Mouse (Mus musculus): ENCODE data around the gene Tent4b. TPM values are rescaled to one million over a fixed set of nuclear protein-coding genes. Genes with fewer than 3 reads are reported as not detected.
A peak's percentile ranks its signal among the peaks of the same experiment; 100 is the strongest.

Tent4b gene
- polyA plus RNA-seq, 1 experiment from 2014 or later, result 9.3 TPM

DNA sequence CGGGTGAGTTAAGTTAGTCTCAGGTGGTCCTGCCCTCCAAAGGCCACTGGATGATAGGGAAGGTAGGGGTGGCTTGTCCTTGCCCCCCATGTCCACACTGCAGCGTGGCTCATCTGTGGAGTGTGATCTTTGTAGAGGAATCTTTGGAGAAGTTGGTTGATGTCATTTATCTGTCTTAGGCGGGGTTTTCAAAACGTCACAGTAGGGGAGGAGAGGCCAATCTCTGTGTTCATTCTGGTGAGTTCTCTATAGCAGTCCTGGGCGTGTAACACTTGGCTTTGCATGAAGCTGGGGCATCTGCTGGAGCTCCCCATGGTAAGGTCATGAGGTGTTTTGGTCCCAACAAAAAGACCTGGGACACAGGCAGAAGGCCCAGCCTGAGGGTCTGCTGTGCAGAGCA is 75.1 kb downstream of the Tent4b start:
- DNase-seq (ENCODE audit: low spot score), result no peak

DNA sequence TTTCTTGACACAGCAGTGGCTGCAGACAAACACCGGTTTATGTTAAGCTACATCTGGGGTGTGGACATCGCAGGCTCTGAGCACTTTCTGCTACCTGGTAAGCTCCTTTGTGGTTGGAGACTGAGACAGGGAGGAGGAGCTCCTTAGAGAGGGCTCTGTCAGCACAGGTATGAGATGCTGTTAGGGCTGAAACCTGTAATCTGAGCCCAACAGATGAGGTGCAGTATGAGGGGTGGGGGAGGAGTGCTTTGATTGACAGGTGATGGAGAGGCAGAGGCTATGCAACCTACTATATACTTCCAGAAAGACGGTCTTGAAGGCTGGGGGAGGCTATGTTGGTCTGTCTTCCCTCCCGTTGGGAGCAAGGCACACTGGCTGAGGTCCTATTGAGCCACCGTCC is 80.2 kb downstream of the Tent4b start:
- no peak for DNase-seq (ENCODE audit: low spot score)

DNA sequence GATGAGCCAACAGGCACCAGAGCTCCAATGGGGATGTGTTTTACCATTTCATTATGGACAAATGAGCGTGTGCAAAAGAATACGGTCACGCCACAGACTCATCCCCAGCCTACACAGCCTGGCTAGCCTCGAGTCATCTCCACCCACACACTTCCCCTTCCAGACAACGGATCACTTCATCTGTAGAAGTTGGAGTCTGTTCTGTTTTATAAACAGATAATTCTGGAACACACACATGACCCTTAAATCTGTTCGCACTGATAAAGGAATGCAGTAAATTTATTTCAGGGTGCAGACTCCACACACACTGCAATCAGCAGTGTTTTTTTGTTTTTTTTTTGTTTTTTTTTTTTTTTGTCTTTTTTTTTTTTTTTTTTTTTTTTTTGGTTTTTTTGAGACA is 80.7 kb downstream of the Tent4b start:
- no peak for DNase-seq (ENCODE audit: low spot score)

DNA sequence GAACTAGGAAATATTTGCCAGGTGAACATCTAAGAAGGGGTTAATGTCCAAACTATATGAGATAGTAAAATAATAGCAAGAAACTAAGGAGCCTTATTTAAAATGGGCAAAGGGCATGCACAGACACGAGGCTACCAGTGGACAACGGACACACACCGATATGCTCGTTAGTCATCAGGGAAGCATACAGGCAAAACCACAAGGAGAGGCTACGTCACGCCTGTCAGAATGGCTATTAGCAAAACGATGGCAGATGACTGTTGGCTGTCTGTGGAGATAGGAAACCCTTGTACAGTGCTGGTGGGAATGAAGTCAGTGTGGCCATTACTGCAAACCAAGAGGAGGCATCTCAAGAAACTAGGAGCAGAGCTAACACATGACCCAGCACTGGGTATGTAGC is 81.9 kb downstream of the Tent4b start:
- DNase-seq (ENCODE audit: low spot score), result no peak

DNA sequence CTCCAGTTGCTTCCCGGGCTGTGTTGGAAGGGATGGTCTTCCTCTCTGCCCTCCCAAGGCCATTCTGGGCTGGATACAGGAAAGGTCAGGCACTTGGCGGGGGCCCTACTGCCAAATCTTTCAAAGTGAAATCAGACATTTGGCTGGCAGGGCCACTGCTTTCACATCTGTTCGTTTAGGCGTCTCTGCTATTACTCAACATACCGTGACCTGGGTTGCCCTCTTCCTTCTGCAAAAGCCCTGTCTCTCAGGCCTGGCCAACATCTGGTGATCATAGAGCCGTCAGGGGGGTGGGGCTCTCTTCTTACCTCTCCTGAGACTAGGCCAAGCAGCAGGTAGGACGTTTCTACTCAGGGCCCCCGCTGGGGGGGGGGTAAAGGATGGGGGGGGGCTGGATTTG is 83.7 kb downstream of the Tent4b start:
- DNase-seq (ENCODE audit: low spot score), result no peak

DNA sequence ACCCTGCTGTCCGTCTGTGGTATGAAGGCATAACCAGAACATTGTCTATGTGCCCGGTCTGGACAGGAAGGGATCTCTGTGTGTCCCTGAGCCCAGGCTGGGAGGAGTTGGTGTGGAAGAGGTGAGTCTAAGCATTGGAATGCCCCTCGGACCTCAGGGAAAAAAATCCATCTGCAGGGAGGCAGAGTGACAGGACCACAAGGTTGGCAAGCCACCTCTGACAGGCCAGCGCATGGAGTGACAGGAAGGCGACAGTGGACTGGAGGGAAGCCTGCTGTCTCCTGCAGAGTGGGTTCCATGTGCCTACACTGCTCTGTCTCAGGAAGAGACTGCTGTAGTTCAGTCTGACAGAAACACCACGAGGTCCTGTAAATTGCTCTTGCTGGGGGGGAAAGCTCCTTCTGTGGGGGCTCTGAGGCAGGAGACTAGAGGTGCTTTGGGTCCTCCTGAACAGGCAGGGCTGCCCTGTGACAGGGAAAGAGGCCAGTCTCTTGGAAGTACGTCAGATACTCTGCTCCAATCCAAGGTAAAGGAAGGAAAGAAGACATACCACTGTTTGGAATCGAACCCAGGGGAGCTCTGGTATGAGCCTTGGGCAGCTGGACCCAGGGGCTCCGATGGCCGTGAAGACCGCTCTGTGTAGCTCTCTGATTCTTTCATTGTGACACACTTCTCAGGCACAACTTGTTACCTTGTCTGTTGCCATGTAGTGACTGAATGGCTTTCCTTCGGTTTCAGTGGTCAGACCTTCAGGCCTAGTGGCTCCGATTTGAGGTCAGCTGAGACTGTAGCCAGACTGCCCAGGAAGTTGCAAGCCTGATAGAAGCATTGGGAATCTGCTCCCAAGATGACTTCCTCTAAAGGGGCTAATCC is 84.5 kb downstream of the Tent4b start:
- DNase-seq (ENCODE audit: low spot score), result no peak

DNA sequence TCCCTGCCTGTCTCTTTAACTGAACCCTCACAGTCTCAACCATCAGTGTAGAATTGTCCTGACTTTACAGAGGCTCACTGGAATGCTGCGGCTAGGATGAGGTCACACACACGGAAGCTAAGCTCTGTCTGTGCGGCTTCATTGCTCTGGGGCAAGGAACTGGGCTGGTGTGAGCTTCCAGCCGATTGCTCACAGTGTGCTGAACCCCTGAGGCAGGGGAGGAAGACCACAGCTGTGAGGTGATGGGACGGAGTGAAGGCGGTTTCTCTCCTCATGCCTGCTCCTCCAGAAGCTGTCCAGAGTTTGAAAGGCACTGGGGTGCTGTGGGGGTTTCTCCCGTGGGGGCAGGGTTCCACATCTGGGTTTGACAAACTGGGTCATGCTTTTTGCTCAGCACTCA is 85.7 kb downstream of the Tent4b start:
- DNase-seq (ENCODE audit: low spot score), result no peak

DNA sequence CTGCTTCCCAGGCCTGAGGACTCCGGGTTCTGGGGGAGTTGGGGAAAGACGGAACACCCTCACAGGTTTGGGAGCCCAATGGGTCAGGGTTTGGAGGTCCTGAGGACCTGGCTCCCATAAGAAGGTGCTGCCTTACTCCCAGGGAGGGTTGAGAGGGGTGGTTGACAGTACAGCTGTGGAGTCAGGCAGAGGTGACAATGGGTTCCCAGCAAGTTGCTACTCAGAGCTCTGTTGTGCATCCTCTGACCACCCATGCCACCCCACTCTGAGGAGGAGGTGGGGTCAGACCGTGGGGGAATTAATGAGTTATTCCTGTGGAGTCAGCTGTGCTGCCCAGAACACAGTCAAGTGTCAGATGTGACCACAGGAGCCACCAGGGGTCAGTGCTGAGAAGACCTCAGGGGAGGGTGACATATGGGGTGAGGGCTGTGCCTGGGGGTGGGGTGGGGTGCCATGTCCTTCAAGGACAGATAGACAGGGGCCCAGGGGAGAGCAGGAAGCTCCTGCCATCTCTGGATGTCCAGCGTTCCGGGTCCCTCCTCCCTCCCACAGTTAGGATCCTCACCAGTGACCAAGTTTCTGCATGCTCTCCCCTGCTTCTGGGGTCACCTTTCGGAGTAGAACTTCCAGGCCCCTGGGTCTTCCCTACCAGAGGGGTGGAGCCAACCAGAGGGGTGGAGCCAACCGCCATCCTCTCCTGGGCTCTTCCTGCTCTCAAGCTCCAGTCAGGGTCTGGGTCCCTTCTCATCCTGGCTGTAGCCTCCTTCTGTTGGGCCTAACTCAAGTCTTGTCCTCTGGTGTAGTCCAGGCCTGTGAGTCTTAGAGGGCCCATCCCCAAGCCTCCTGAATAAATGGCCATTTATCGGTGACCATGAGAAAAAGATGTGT is 86.7 kb downstream of the Tent4b start:
- no peak for DNase-seq (ENCODE audit: low spot score)

DNA sequence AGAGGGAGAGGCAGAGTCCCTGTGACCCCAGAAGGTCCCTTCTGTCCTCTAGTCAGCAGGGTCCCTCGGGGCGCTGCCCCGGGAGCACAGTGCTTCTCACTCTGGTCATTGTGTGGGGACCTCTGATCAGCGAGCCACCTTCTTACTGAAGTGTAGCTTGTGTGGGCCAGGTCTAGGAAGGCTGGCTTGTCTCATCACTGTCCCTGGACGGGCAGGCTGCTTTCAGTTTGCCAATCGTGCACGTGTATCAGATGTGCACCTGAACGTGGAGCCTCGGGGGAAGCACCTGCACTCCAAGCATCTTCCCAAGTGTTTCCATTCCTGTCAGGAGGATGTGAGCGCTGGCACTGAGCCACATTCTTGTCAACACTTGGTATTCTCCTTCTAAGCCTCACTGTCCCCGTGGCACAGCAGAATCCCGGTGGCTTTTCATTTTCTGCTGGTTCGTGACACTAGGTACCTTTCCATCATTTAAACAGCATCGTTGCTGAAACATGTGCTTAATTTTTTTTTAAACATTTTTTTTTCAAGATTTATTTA is 87.5 kb downstream of the Tent4b start:
- no peak for DNase-seq (ENCODE audit: low spot score)

DNA sequence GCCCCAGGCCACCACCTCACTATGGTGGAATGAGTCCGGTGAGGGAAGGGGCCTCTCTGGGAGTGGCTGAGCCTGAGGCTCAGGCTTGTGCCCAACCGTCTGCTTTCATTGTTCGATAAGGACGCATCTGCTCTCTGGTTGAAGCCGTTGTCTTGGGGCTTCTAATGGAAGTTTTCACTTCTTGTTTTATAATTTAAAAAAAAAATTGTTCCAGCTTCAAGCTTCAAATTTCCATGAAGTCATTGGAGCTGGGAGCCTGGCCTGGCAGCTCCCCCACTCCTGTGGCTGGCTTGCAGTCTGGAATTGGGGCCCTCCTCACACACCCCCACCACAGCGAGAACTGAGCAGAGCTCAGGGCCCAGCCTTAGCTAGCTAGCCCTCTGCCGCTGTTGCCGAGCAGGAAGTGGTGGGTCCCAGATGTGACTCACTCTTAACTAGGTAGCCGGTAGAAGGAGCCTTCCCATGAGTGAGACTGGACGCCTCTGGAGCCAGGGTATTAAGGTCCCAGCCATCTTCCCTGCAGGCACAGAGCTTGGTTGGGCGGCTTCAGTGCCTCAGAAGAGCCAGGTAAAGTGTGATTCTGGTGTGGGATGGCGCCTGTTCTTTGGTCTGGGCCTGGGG is 89.7 kb downstream of the Tent4b start:
- DNase-seq (ENCODE audit: low spot score), result peak; percentile 73

DNA sequence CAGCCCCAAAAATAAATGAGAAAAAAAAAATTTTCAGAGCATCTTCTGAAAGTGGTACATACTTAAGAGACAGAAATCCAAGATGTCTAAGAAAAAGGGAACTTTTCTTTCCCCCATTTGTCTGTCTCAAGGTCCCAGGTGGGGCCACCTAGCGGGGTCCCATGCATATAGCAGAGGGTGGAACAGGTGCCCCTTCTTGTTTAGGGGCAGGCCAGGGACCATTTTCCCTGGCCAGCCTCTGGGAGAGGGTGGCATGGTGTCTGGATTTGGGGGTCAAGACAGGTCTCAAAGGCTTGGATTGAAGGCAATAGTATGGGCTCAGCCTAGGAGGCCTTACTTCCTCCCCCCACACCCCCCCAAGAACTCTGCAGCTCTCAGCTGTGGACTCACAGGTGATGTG is 90.9 kb downstream of the Tent4b start:
- no peak for DNase-seq (ENCODE audit: low spot score)

DNA sequence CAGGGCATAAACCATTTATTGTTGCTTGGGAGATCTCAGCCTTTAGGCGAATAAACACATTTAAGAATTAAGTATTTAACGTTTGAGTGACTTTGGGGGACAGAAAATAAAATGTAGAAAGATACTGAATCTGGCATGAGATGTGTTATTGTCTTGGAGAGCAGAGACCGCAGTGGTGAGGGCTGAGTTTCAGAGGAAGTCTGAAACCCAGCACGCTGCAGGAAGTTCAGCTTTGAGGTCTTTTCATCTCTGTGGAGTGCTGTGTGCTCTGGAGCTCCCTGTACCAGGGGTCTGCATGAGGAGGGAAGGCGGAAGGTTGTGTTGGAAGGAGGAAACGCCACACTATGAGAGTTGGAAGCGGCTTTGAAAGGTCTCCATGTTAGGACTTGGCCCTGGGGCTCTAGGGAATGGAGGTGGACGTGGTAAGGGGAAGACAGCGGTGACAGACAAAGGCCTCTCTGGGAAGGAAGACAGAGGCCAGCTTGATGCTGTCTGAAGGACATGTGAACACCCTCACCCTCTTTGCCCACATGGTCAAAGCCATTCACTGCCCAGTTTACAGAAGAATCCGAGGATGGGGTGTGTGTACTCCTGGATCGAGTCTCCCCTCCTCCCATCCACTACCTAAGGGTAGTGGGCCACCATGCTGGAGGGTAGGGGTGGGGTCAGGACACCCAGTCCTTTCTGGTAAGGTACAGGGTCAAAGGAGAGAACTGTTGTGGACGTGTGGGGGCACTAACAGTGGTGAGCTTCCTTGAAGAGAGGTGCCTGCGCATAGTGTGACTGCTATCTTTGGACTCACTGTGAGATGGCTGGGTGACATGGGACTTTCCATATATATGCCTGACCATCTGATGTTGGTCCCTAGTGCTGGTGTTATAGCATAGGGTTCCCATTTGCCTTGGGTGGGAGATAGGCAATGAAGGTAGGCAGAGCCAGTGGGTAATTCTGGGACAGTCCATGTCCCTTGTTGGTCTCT is 91.6 kb downstream of the Tent4b start:
- DNase-seq (ENCODE audit: low spot score), result peak; percentile 77

DNA sequence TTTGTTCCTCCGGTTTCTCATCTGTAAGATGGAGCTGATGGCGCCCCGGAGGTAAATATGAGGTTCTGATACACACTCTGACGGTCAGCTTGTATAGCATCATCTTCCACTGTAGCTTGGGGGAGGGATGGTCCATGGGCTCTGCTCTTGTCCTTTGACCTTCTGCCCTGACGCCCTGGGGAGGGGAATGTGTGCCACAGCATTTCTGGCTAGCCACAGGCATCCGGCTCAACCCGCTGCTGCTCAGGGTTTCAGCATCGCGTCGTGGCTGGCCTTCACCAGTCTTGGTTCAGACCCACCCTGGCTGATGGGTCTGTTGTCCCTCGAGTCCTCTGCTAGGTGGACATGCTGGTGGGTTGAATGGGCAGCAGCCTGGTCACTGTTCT is 92.3 kb downstream of the Tent4b start:
- no peak for DNase-seq (ENCODE audit: low spot score)

DNA sequence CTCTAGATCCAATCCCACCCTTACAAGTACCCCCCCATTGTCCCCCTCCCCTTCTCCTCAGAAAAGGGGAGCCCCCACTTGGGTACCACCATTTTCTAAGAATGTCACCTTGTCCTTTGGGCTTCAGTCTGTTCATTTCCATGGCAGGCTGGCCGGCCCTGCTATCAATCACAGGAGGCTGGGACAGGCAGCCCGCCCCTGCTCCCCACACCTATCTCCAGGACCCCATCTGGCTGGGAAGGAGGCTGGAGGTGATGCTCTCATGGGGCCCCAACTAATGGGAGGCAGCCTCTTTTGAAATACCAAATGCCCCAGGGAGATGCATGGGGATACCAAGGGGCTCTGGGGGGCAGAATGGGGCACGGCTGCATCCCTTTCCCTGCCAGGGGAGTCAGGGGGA is 93.9 kb downstream of the Tent4b start:
- DNase-seq (ENCODE audit: low spot score), result no peak

DNA sequence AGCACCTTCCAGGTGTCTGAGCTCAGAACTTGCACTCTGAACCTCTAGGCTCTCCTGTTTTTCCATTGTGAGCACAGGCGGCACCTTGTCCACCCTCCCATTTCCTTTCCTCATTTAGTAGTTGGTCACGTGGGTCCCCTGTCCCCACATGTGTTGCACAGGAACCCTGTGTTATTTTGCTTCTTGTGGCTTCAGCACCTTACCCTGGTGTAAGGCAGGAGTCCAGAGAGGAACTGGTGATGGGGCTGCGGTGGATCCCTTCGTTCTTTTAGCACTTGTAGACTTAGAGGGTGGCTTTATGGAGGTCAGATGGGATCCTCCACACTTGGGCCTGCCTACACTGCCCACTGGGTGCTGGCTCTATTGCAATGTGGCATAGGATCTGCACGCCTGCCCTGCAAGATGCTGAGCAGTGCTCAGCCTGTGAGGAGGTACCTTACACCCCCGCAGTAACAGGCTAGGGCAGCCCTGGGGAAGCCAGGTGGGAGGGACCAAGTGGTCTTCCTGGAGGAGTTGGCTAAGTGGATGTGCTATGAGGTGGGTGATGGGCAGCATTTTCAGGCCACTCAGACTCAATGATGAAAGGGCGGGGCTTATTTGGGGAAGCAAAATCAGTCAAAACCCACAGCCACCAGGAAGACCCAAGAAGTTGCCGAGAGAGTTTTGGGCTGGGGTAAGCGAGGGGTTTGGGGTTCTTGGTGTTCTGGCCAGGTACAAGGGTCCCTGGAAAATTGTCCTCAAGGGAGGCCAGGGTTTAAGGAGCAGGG is 94.8 kb downstream of the Tent4b start:
- peak; percentile 34 for DNase-seq (ENCODE audit: low spot score)

DNA sequence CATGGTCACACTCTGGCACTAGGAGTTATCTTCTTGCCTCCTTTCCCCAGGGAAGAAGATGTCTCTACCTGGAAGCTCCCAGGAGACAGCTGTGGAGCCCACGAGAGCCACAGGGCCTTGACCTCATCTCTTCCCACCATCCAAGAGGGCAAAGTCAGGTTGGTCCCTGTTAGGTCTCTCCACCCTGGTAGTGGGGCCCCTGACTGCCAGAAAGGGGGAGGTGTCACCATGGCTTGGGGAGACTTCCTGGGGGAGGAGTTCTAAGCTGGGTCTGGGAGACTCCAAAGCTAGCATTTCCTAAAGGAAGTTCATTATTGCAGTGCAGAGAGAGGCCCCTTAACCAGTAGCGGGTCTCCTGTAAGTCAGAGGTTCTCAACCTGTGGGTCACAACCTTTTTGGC is 96.0 kb downstream of the Tent4b start:
- DNase-seq (ENCODE audit: low spot score), result no peak

DNA sequence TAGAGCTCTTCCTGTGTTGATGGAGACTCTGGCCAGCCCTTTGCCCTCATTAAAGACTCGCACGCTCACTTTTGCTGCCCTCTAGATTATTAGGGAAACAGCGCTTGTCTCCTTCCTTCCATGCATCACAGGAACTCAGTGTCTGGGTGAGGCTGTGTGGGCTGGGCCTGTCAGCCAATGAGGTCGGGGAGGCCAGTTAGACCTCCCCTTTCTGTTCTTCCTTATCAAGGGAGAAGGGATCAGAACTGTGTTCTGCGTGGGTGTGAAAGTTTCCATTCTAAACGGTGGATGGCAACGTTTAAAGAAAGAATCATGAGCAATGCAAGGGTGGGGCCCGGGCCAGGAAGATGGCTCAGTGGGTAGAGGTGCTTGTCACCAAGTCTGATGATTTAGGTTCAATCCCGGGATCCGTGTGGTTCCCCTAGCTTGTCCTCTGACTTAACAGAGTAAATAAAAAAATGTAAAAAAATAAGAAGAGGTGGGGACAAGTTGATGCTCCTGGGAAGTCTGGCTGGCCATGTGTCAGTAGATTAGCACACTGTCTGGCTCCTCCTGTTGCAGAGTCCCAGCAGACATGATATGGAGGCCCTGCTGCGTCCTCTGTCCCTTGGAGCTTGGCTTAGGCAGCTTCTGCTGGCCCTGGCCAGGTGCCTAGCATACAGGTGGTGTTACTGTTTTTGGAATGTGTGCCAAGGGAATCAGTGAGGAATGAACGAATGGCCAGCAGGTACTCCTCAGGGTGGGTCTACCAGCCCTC is 99.1 kb downstream of the Tent4b start:
- DNase-seq (ENCODE audit: low spot score), result no peak

DNA sequence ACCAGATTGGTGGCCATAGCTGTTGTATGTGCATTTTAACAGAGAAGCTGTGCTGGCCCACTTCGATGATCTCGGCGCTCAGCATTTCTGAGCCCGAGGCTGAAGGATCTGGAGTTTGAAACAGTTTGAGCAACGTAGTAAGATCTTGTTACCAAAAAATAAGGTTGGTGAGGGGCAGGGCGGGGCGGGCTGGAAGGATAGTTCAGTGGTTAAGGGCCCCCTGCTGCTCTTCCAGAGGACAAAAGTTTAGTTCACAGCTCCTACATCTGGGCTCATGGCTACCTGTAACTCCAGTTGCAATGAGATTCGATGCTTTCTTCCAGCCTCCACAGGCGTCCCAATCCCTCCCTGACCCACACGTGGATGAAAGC is 99.7 kb downstream of the Tent4b start:
- no peak for DNase-seq (ENCODE audit: low spot score)

All from thymus, postnatal 0 days (tissue).